Mouse (Mus musculus): ENCODE measurements around the gene Poldip3. TPM values are rescaled to one million over a fixed set of nuclear protein-coding genes. Genes with fewer than 3 reads are reported as not detected.
A peak's percentile ranks its signal among the peaks of the same experiment; 100 is the strongest.

Gene Poldip3
- total and polyA plus RNA-seq, 3 experiments: 77.0 to 78.9 (median 77.2) TPM

GRCm38 (mm10) chr15:83149196-83150072 is at the start of gene Poldip3 (continued):
- peak; percentile 90 for TF ChIP-seq ELF1 (IDR thresholded peaks at IDR 0.05; ENCODE audit: low read depth, low read length)

- H3K27me3 ChIP-seq (replicated peaks): no peaks in the 10 kb centered on the region
- H3K79me2 ChIP-seq (replicated peaks; ENCODE audit: control insufficient read depth, extremely low read depth, insufficient read depth, poor library complexity, severe bottlenecking): no peaks in the 10 kb centered on the region
- H3K9ac ChIP-seq (ENCODE audit: insufficient read depth, low read depth): no peak overlapping the region
- TF ChIP-seq USF1 (IDR thresholded peaks at IDR 0.05; ENCODE audit: low read depth, low read length) (no peak), NELFE (IDR thresholded peaks at IDR 0.05; ENCODE audit: low read depth, low read length) (no peak), BHLHE40 (IDR thresholded peaks at IDR 0.05; ENCODE audit: low read depth, low read length) (no peak), IRF4 (IDR thresholded peaks at IDR 0.05; ENCODE audit: low read depth, low read length) (no peak)
- H3K4me1 ChIP-seq (ENCODE audit: control insufficient read depth in 1 of 2, insufficient read depth in 2 of 2): peaks cover 0 to 2% of the 10 kb centered on the region in 2 experiments; a peak in 1 of 4 replicates
- in situ Hi-C loops (cut with MboI; ENCODE audit: low pct_ligation_motif_present, low pct_unique_long_range_greater_than_20kb, low sequenced_read_pairs) (no loop called here), dilution Hi-C loops (cut with MboI; ENCODE audit: extremely low pct_ligation_motif_present, extremely low pct_unique_long_range_greater_than_20kb, low sequenced_read_pairs) (no loop called here)
- H3K4me2 ChIP-seq (ENCODE audit: insufficient read depth, low read depth, poor library complexity, severe bottlenecking): no peak overlapping the region
- H3K36me3 ChIP-seq (replicated peaks in 1 of 2; ENCODE audit: control insufficient read depth in 1 of 2, insufficient read depth in 1 of 2, low read length in 1 of 2): no peaks in the 10 kb centered on the region
- peaks cover 9% of the 10 kb centered on the region for H3K9me3 ChIP-seq (replicated peaks; ENCODE audit: low read length)
- H3K4me3 ChIP-seq (replicated peaks in 1 of 3; ENCODE audit: low read depth in 2 of 3, low read length in 2 of 3, poor library complexity in 1 of 3): no peak overlapping the region
- no peak overlapping the region for H3K27ac ChIP-seq (ENCODE audit: insufficient read depth, low read depth)
- DNase-seq (ENCODE audit: extremely low read depth): no peak
Measured at GRCm38 (mm10) chr15:83193413-83193812, 44.2 kb upstream of the Poldip3 start.

- Histone ChIP-seq H3K9ac (ENCODE audit: insufficient read depth, low read depth) (no peak overlapping the region), H3K27ac (ENCODE audit: insufficient read depth, low read depth) (no peak overlapping the region), H3K36me3 (replicated peaks in 1 of 2; ENCODE audit: control insufficient read depth in 1 of 2, insufficient read depth in 1 of 2, low read length in 1 of 2) (no peaks in the 10 kb centered on the region), H3K27me3 (replicated peaks) (no peaks in the 10 kb centered on the region), H3K4me2 (ENCODE audit: insufficient read depth, low read depth, poor library complexity, severe bottlenecking) (no peak overlapping the region), H3K4me3 (replicated peaks in 1 of 3; ENCODE audit: low read depth in 2 of 3, low read length in 2 of 3, poor library complexity in 1 of 3) (no peak overlapping the region), H3K79me2 (replicated peaks; ENCODE audit: control insufficient read depth, extremely low read depth, insufficient read depth, poor library complexity, severe bottlenecking) (no peaks in the 10 kb centered on the region), H3K4me1 (ENCODE audit: control insufficient read depth in 1 of 2, insufficient read depth in 2 of 2) (0 out of 4 replicates have a peak, but pooled peaks cover 0 to 2% of the 10 kb centered on the region in 2 experiments), H3K9me3 (replicated peaks; ENCODE audit: low read length) (no peaks in the 10 kb centered on the region)
- in situ Hi-C loops (cut with MboI; ENCODE audit: low pct_ligation_motif_present, low pct_unique_long_range_greater_than_20kb, low sequenced_read_pairs) (no loop called here), dilution Hi-C loops (cut with MboI; ENCODE audit: extremely low pct_ligation_motif_present, extremely low pct_unique_long_range_greater_than_20kb, low sequenced_read_pairs) (no loop called here)
- no peak for DNase-seq (ENCODE audit: extremely low read depth)
- TF ChIP-seq CHD1 (IDR thresholded peaks at IDR 0.05; ENCODE audit: low read depth, low read length): no peak
- no peak for TF ChIP-seq POLR2A (IDR thresholded peaks at IDR 0.05; ENCODE audit: low read depth, low read length)
- no peak for TF ChIP-seq NELFE (IDR thresholded peaks at IDR 0.05; ENCODE audit: low read depth, low read length)
- no peak for TF ChIP-seq UBTF (IDR thresholded peaks at IDR 0.05; ENCODE audit: low read depth, low read length)
- no peak for TF ChIP-seq CHD2 (IDR thresholded peaks at IDR 0.05; ENCODE audit: low read length)
Measured at GRCm38 (mm10) chr15:83182351-83182750, 33.2 kb upstream of the Poldip3 start.

- Histone ChIP-seq H3K9me3 (replicated peaks; ENCODE audit: low read length) (no peaks in the 10 kb centered on the region), H3K4me1 (ENCODE audit: control insufficient read depth in 1 of 2, insufficient read depth in 2 of 2) (0 out of 4 replicates have a peak, but pooled peaks cover 0 to 2% of the 10 kb centered on the region in 2 experiments), H3K27me3 (replicated peaks) (no peaks in the 10 kb centered on the region), H3K27ac (ENCODE audit: insufficient read depth, low read depth) (no peak overlapping the region), H3K9ac (ENCODE audit: insufficient read depth, low read depth) (no peak overlapping the region), H3K4me2 (ENCODE audit: insufficient read depth, low read depth, poor library complexity, severe bottlenecking) (no peak overlapping the region), H3K79me2 (replicated peaks; ENCODE audit: control insufficient read depth, extremely low read depth, insufficient read depth, poor library complexity, severe bottlenecking) (no peaks in the 10 kb centered on the region), H3K36me3 (replicated peaks in 1 of 2; ENCODE audit: control insufficient read depth in 1 of 2, insufficient read depth in 1 of 2, low read length in 1 of 2) (no peaks in the 10 kb centered on the region), H3K4me3 (replicated peaks in 1 of 3; ENCODE audit: low read depth in 2 of 3, low read length in 2 of 3, poor library complexity in 1 of 3) (no peak overlapping the region)
- TF ChIP-seq IRF4 (IDR thresholded peaks at IDR 0.05; ENCODE audit: low read depth, low read length) (no peak), TCF12 (IDR thresholded peaks at IDR 0.05; ENCODE audit: low read depth, low read length) (no peak), CHD1 (IDR thresholded peaks at IDR 0.05; ENCODE audit: low read depth, low read length) (no peak), E2F4 (IDR thresholded peaks at IDR 0.05; ENCODE audit: insufficient replicate concordance, low read depth, low read length) (no peak), MAZ (IDR thresholded peaks at IDR 0.05; ENCODE audit: low read depth, low read length) (no peak), HCFC1 (IDR thresholded peaks at IDR 0.05; ENCODE audit: low read depth, low read length) (no peak), CTCF (conservative IDR thresholded peaks at IDR 0.05 in 1 of 2, IDR thresholded peaks at IDR 0.05 in 1 of 2; ENCODE audit: low read depth in 2 of 2, low read length in 2 of 2) (no peak), USF1 (IDR thresholded peaks at IDR 0.05; ENCODE audit: low read depth, low read length) (no peak), SMC3 (IDR thresholded peaks at IDR 0.05; ENCODE audit: low read depth, low read length) (no peak), EP300 (IDR thresholded peaks at IDR 0.05; ENCODE audit: low read length) (no peak), NELFE (IDR thresholded peaks at IDR 0.05; ENCODE audit: low read depth, low read length) (no peak)
- no peak for DNase-seq (ENCODE audit: extremely low read depth)
- dilution Hi-C loops (cut with MboI; ENCODE audit: extremely low pct_ligation_motif_present, extremely low pct_unique_long_range_greater_than_20kb, low sequenced_read_pairs): no loop called here
- in situ Hi-C loops (cut with MboI; ENCODE audit: low pct_ligation_motif_present, low pct_unique_long_range_greater_than_20kb, low sequenced_read_pairs): no loop called here
Measured at GRCm38 (mm10) chr15:83181800-83182330, 32.7 kb upstream of the Poldip3 start.

All from CH12.LX (cell line).